Mouse (Mus musculus) cerebellum, adult (tissue): ENCODE results near the gene Pip.

Experiments
- ATAC-seq: cut with Nextera tagmentation; 2 replicates; pipeline ENCODE4 v1.9.2; 2017; ENCODE audit warnings: mild to moderate bottlenecking, moderate library complexity, mixed read lengths; ENCODE audit not compliant: insufficient number of reproducible peaks, low FRiP score, low TSS enrichment

The Pip gene

GRCm38 (mm10) chr6:41847235-41847634 lies at the start of gene Pip:
Gene Pip, plus strand, starts transcription at chr6:41847535.
- ATAC-seq = no peak

GRCm38 (mm10) chr6:41824086-41824485 lies 23.2 kb upstream of the Pip start:
- no peak for ATAC-seq

GRCm38 (mm10) chr6:41829516-41829915 lies 17.8 kb upstream of the Pip start:
- ATAC-seq = no peak

GRCm38 (mm10) chr6:41852689-41853088 lies 5.4 kb downstream of the Pip start, which contains the start of gene Sval2:
Gene Sval2, plus strand, starts transcription at chr6:41852989.
- no peak for ATAC-seq

- no peak for ATAC-seq
These were observed 16.7 kb downstream of the Pip start for GRCm38 (mm10) chr6:41864038-41864437.
